ENCODE assay signal across 8 mouse cellular contexts in genomic region chr6:83119734-83120051, GRCm38 (mm10). TPM values are rescaled to one million over a fixed set of nuclear protein-coding genes. Genes with fewer than 3 reads are reported as not detected.
DNase-seq lines count a peak whose midpoint lies in the region; ATAC-seq and TF ChIP-seq lines count a peak whose summit lies in the region.

No protein-coding gene starts in this region.

- TF ChIP-seq POLR2A in limb, embryonic 14.5 days (IDR thresholded peaks at IDR 0.05; ENCODE audit: borderline replicate concordance, extremely low read depth, insufficient read depth, insufficient read length) = no peak

- TF ChIP-seq CTCF in E14TG2a.4 (conservative IDR thresholded peaks at IDR 0.05; ENCODE audit: low read length) = no peak

- ATAC-seq in limb, embryonic 14.5 days (ENCODE audit: low FRiP score, low read depth) = no peak
- ATAC-seq in monocyte, adult 5-6 weeks (replicated peaks; ENCODE audit: insufficient number of reproducible peaks, low FRiP score, low TSS enrichment, poor library complexity, severe bottlenecking) = no peak
- ATAC-seq in granulocyte monocyte progenitor cell, adult 5-6 weeks (replicated peaks; ENCODE audit: poor library complexity, severe bottlenecking) = no peak

- H3K4me1 ChIP-seq in E14TG2a.4 (replicated peaks; ENCODE audit: low read depth, low read length) = peaks cover 73% of the 10 kb centered on the region
- peaks cover 83% of the 10 kb centered on the region for H3K4me1 ChIP-seq in hindbrain, embryonic 10.5 days (replicated peaks)
- H3K4me1 ChIP-seq in limb, embryonic 14.5 days (ENCODE audit: control insufficient read depth, insufficient read depth, low read length) = peaks cover 36% of the 10 kb centered on the region

- peak overlapping the region; percentile 99 for H3K27ac ChIP-seq in hindbrain, embryonic 10.5 days
- H3K27ac ChIP-seq in limb, embryonic 14.5 days (replicated peaks; ENCODE audit: low read depth, low read length) = no peak overlapping the region

- H3K9me3 ChIP-seq in E14TG2a.4 (ENCODE audit: low read length) = no peaks in the 10 kb centered on the region
- H3K9me3 ChIP-seq in hindbrain, embryonic 10.5 days = no peaks in the 10 kb centered on the region
- no peaks in the 10 kb centered on the region for H3K9me3 ChIP-seq in limb, embryonic 14.5 days (ENCODE audit: control insufficient read depth, low read length)

- WGBS in hindbrain, embryonic 10.5 days = 82% methylated on average over 7 of the region's 7 CpGs
- 84% methylated on average over 7 of the region's 7 CpGs for WGBS in limb, embryonic 14.5 days

- peak overlapping the region; percentile 96 for H3K4me2 ChIP-seq in limb, embryonic 14.5 days (replicated peaks; ENCODE audit: low read depth, low read length, severe bottlenecking)

- peak overlapping the region; percentile 28; the same call in 1 of the 2 replicates for H3K9ac ChIP-seq in limb, embryonic 14.5 days (ENCODE audit: low read depth, low read length, severe bottlenecking)

- intact Hi-C loops in left cerebral cortex, postnatal 10 days (cut with DNase I) = loop anchor here (5.0 kb wide), 1 partner anchor 43 kb away; no protein-coding TSS in a partner anchor

- H3K27me3 ChIP-seq in E14TG2a.4 (ENCODE audit: insufficient read depth, low read length) = no peaks in the 10 kb centered on the region
- no peaks in the 10 kb centered on the region for H3K27me3 ChIP-seq in hindbrain, embryonic 10.5 days (ENCODE audit: insufficient read depth, poor library complexity, severe bottlenecking)
- no peaks in the 10 kb centered on the region for H3K27me3 ChIP-seq in limb, embryonic 14.5 days (ENCODE audit: control insufficient read depth, insufficient read depth, low read length)

- peaks cover 48% of the 10 kb centered on the region for H3K36me3 ChIP-seq in E14TG2a.4 (ENCODE audit: insufficient read depth, low read length)
- peaks cover 40% of the 10 kb centered on the region for H3K36me3 ChIP-seq in hindbrain, embryonic 10.5 days
- peaks cover 38% of the 10 kb centered on the region for H3K36me3 ChIP-seq in limb, embryonic 14.5 days (ENCODE audit: control insufficient read depth, insufficient read depth, low read length)

- peak; percentile 71 for DNase-seq in cerebellum, adult 11-12 months
- no peak for DNase-seq in cerebellum, postnatal 4 days (ENCODE audit: low spot score in 2 of 2)
- DNase-seq in hindbrain, embryonic 10.5 days (ENCODE audit: low spot score) = no peak
- DNase-seq in limb, embryonic 14.5 days (ENCODE audit: low spot score) = no peak
- DNase-seq in left cerebral cortex, postnatal 10 days (ENCODE audit: extremely low spot score in 1 of 2, low spot score in 2 of 2) = no peak

- H3K4me3 ChIP-seq in E14TG2a.4 (replicated peaks; ENCODE audit: low read length) = peak overlapping the region; percentile 91; the same call in 1 of the 2 replicates
- peak overlapping the region; percentile 91 for H3K4me3 ChIP-seq in hindbrain, embryonic 10.5 days
- H3K4me3 ChIP-seq in limb, embryonic 14.5 days (replicated peaks; ENCODE audit: low read length) = no peak overlapping the region; the same call in 1 of the 2 replicates

RNA-seq across cellular contexts. Expression of gene Wbp1, which starts 1.7 kb away (rescaled TPM):
- polyA plus RNA-seq in hindbrain, embryonic 10.5 days (2016; fragmentation: Nextera tagmentation; extraction: Ambion mirVana) = 157 and 245 TPM in 2 replicates
- polyA plus RNA-seq in limb, embryonic 14.5 days (2012; rRNA removed) = 191 and 267 TPM in 2 replicates
- 83.0 and 104 TPM in 2 replicates for polyA plus RNA-seq in limb, embryonic 14.5 days (2014; fragmentation: Nextera tagmentation; extraction: Ambion mirVana)
- total RNA-seq in left cerebral cortex, postnatal 10 days (2021) = 10 to 100 TPM; 50.4 to 54.7 TPM
- 45.0 to 60.1 TPM (median 53.4 TPM) in 3 replicates for total RNA-seq in monocyte, adult 5-6 weeks (2017)
- total RNA-seq in granulocyte monocyte progenitor cell, adult 5-6 weeks (2014; fragmentation: Nextera tagmentation) = 31.4 and 38.9 TPM in 2 replicates
- total RNA-seq in granulocyte monocyte progenitor cell, adult 5-6 weeks (2017) = 77.6 and 91.3 TPM in 2 replicates

RNA-seq across cellular contexts. Expression of gene Mogs, which starts 4.4 kb away (rescaled TPM):
- 37.9 and 40.0 TPM in 2 replicates for polyA plus RNA-seq in hindbrain, embryonic 10.5 days (2016; fragmentation: Nextera tagmentation; extraction: Ambion mirVana)
- 95.2 and 116 TPM in 2 replicates for polyA plus RNA-seq in limb, embryonic 14.5 days (2012; rRNA removed)
- polyA plus RNA-seq in limb, embryonic 14.5 days (2014; fragmentation: Nextera tagmentation; extraction: Ambion mirVana) = 47.1 and 50.9 TPM in 2 replicates
- 10 to 100 TPM; 27.9 to 31.8 TPM for total RNA-seq in left cerebral cortex, postnatal 10 days (2021)
- 24.8 to 42.1 TPM (median 28.8 TPM) in 3 replicates for total RNA-seq in monocyte, adult 5-6 weeks (2017)
- total RNA-seq in granulocyte monocyte progenitor cell, adult 5-6 weeks (2014; fragmentation: Nextera tagmentation) = 90.1 and 93.4 TPM in 2 replicates
- total RNA-seq in granulocyte monocyte progenitor cell, adult 5-6 weeks (2017) = 137 and 158 TPM in 2 replicates

RNA-seq across cellular contexts. Expression of gene Ino80b, which starts 5.5 kb away (rescaled TPM):
- 19.8 and 22.8 TPM in 2 replicates for polyA plus RNA-seq in hindbrain, embryonic 10.5 days (2016; fragmentation: Nextera tagmentation; extraction: Ambion mirVana)
- polyA plus RNA-seq in limb, embryonic 14.5 days (2012; rRNA removed) = 35.9 and 36.8 TPM in 2 replicates
- polyA plus RNA-seq in limb, embryonic 14.5 days (2014; fragmentation: Nextera tagmentation; extraction: Ambion mirVana) = 14.7 and 14.9 TPM in 2 replicates
- total RNA-seq in left cerebral cortex, postnatal 10 days (2021) = 10 to 100 TPM; 19.9 to 23.2 TPM
- total RNA-seq in monocyte, adult 5-6 weeks (2017) = 25.0 to 53.9 TPM (median 41.3 TPM) in 3 replicates
- 17.2 and 22.8 TPM in 2 replicates for total RNA-seq in granulocyte monocyte progenitor cell, adult 5-6 weeks (2014; fragmentation: Nextera tagmentation)
- 32.9 and 47.6 TPM in 2 replicates for total RNA-seq in granulocyte monocyte progenitor cell, adult 5-6 weeks (2017)

RNA-seq across cellular contexts. Expression of gene Mrpl53, which starts 10.9 kb away (rescaled TPM):
- polyA plus RNA-seq in hindbrain, embryonic 10.5 days (2016; fragmentation: Nextera tagmentation; extraction: Ambion mirVana) = 151 and 154 TPM in 2 replicates
- 101 and 112 TPM in 2 replicates for polyA plus RNA-seq in limb, embryonic 14.5 days (2012; rRNA removed)
- polyA plus RNA-seq in limb, embryonic 14.5 days (2014; fragmentation: Nextera tagmentation; extraction: Ambion mirVana) = 124 and 125 TPM in 2 replicates
- total RNA-seq in left cerebral cortex, postnatal 10 days (2021) = 10 to 100 TPM; 58.7 to 63.5 TPM
- total RNA-seq in monocyte, adult 5-6 weeks (2017) = 4.4 to 38.2 TPM (median 19.3 TPM) in 3 replicates
- total RNA-seq in granulocyte monocyte progenitor cell, adult 5-6 weeks (2014; fragmentation: Nextera tagmentation) = 48.6 and 78.4 TPM in 2 replicates
- 14.6 and 29.1 TPM in 2 replicates for total RNA-seq in granulocyte monocyte progenitor cell, adult 5-6 weeks (2017)

RNA-seq across cellular contexts. Expression of gene Rtkn, which starts 15.6 kb away (rescaled TPM):
- 40.5 and 46.4 TPM in 2 replicates for polyA plus RNA-seq in hindbrain, embryonic 10.5 days (2016; fragmentation: Nextera tagmentation; extraction: Ambion mirVana)
- polyA plus RNA-seq in limb, embryonic 14.5 days (2012; rRNA removed) = 151 and 218 TPM in 2 replicates
- polyA plus RNA-seq in limb, embryonic 14.5 days (2014; fragmentation: Nextera tagmentation; extraction: Ambion mirVana) = 40.7 and 46.2 TPM in 2 replicates
- 10 to 100 TPM; 30.3 to 34.4 TPM for total RNA-seq in left cerebral cortex, postnatal 10 days (2021)
- total RNA-seq in monocyte, adult 5-6 weeks (2017) = 0.96 to 2.7 TPM (median 1.0 TPM) in 3 replicates
- total RNA-seq in granulocyte monocyte progenitor cell, adult 5-6 weeks (2014; fragmentation: Nextera tagmentation) = 5.1 and 8.7 TPM in 2 replicates
- 2.1 and 5.0 TPM in 2 replicates for total RNA-seq in granulocyte monocyte progenitor cell, adult 5-6 weeks (2017)
